Mouse (Mus musculus) thymus, postnatal 10 days (tissue): Measurements from ENCODE around the gene Resp18.
A peak's percentile ranks its signal among the peaks of the same experiment; 100 is the strongest.

Experiments
- DNase-seq, 2 experiments: peaks; one replicate each; pipeline ENCODE4 v3.0.0; 2021; ENCODE audit warnings: low spot score in 2 of 2

Resp18 gene

DNA sequence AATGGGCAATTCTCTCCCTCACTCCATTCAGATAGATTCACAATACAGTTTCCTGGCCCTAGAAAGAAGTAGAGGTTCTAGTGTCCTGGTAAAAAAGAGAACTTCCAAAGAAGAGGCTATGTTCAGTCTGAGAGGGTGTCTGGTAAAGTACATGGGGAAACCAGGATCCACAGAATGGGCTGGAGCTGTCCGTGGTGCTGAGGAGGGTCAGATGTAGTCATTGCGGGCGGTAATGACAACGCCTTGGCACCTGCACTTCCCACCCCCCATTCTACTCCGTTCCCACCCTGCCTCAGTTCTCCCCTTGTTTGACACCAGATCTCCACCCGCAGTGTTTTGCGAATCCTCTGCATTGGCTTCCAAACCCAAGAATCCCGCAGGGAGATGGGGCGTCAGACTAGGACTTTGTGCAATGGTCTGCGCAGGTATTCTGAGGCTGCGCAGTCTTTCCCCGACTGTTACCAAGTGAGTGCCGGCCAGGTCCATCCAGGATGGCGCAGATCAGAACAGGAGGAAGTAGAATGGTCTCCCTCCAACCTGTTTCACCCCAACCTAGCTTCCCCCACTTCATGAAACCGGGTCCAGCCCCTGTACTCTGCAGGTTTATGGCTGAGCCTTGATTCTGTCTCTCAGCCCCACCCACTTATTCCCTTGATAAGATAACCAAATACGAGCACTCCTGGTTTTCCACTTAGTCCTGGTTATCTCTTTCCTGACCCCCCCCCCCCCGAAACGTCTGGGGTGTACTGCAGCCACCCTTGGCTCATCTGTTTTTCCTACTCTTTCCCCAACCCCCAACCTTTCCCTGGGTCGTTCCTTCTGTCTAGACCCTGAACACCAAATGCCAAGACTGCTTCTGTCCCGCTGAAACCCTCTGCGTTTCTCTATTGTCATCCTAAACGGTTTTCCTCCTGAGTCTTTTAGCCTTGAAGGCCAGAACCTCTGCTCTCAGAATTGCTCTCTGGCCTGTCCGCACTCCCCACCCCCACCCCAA, 723 bp downstream of the Resp18 start:
- peak in 1 of 2 experiments; percentile 46 for DNase-seq

DNA sequence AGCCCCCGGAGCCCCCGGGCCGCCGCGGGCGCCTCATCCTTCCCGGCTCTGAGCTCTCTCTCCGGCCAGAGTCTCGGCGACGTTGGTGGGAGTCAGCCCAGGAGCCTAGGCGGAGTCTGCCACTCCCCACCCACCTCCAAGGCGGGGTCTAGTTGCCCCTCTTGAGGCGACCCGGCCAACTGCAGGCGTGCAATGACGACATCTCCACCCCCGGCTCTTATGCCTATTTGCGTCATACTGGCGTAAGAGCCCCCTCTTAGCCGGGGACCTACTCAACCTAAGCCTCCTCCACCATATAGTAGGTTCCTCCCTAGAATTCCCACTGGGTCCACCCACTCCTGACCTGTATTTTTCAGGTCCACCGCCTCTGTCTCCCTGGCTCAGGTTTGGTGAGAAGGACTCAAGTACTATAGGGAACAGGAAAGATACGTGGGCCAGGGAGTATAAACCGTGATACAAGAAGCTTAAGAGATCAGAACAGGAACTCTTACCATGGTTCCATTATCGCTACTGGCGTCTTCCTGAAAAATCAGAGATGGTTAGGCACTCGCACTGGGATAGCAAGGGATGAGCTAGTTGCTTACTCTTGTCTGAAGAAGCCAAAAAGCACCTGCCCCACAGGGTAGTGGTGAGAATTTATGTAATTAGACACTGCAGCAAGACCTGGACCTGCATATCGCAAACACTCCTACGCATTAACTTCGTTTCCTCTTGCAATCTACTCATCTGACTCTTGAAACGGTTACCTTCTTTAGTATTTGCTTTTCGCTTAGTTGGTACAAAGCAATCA, 13.9 kb downstream of the Resp18 start, which contains the start of gene Ptprn:
TSS of gene Ptprn (minus strand) at position 412 of the 790 bp plus-strand sequence.
- DNase-seq = no peak

DNA sequence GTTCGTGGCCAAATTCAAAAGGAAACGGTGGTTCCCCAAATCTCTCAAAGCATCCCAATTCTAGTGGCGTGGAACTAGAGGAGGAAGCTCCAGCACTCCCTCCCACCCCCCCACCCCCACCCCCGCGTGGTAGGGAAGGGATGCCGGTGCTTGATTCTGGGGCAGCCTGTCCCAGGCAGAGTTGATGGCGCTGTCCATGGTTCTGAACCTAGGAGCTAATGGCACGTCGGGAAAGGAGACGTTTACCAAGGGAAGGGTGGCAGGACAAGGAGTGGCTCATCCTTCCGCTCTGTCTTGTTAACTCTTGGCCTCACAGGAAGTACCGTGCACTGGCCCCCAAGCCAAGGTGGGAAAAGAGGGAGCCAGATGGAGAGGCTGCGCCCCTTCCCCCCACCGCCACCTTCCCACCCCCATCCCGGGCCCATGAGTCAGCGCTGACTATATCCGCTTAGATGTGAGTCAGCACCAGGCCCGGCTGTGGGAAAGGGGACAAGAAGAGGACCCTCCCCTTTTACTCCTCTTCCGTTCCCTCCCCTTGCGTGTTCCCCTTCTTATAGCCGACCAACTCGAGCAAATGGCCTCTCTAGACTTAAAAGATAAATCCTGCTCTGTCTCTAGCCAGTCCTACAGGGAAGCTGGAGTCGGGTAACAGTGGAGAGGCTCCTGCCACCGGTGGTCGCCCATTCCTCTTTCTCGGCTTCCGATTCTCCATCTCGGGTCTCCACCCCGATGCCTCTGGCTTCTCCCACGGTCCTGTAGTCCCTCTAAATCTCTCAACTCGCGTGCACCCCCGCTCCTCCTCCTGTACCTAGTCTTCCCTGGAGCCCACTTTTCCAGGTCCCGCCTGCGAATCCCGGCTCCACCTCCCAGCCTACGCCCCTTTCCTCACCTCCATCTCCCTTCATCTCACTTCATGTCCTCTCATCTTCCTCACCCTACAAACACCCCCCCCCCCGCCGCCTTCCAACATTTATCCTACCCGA, 15.0 kb downstream of the Resp18 start:
- DNase-seq = peak in 1 of 2 experiments; percentile 65

DNA sequence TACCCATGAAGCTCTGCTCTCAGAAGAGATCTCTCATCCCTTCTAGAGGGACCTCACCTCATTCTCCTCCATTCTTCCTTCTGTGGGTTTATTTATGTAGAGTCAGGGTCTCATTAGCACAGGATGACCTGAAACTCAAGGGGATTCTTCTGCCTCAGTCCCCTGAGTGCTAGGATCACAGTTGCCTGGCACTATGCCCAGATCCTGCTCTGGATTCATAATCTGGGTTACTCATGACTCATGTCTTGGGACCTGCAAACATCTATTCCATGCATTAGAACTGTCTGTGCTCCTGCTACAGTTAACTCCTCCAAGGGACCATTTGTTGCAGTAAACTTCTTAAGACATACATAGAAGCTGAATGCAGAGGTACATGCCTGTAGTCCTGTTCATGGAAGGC, 16.9 kb downstream of the Resp18 start:
- DNase-seq = no peak

DNA sequence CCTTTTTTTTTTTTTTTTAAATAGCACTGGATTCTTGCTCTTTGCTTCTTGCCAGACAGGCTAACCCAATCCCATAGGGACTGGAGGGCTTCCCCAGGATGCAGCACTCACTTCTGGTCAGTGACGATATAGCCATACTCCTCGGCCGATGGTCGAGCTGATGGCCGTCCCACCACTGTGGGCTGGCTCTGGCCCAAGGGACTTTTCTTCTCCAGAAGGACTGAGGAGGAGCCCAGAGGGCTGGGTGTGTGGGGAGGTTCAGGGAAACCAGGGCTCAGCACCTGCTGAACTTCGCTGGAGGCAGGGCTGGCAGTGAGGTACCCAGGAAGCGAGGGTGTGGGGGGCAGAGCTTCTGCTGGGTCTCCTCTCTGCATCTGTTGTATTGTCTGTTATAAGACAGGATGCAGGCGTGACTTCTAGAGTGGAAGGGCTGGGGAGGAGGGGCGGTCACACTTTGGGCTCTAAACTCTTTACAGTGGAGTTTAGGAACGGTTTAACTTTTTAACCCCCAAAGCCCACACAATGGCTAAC, 22.6 kb downstream of the Resp18 start:
- peak; percentile 64 to 72 for DNase-seq

DNA sequence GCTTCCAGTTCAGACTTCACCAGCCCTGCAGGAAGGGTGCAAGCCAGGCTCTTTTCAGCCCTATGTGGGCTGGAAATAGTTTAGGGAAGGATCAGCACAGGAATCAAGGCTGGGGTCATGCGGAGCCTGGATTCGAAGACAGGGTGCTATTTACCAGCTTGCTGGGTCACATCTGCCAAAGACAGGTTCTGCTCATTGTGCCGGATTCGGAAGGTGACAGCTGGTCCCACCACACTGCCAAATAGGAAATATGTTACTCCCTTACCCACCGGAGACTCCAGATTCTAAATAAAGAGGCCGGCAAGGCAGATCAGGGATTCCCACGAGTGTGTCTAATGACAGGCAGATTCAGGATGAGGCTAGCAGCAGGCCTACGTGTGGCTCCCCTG, 23.6 kb downstream of the Resp18 start:
- no peak for DNase-seq

DNA sequence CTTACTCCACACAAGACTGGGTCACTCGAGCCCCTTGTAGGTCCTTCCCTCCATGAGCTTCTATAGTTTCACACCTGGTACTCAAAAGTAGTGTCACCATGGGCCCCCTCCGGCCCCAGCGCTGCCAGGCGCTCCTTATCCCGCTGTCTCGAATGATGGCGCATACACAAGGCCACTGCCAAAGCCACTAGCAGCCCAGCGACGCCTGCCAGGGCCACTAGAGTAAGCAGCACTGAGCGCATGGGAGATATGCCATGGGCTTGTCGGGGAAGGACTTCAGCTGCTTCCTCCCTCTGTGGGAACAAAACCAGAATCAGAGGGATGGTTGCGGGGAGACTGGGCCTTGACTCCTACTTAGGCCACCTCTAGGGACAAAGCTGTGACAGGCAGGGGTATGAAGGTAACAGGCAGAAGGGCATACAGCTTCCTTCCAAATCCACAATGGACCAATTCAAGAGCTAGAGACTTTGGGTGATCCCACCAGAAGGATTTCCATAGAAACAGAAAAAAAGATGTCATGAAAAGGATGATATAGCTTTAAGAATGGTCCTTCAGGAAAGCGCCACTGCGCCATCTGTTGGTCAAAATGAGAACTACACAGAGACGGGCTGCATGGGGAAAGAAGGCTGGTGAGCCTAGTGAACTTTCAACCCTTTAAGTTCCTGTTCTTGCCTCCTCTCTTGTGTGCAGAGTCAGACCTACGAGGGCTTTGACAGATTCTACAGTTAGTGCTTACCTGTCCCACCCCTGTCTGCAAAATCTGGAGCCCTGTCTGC, 24.2 kb downstream of the Resp18 start:
- DNase-seq = peak; percentile 74 to 89

DNA sequence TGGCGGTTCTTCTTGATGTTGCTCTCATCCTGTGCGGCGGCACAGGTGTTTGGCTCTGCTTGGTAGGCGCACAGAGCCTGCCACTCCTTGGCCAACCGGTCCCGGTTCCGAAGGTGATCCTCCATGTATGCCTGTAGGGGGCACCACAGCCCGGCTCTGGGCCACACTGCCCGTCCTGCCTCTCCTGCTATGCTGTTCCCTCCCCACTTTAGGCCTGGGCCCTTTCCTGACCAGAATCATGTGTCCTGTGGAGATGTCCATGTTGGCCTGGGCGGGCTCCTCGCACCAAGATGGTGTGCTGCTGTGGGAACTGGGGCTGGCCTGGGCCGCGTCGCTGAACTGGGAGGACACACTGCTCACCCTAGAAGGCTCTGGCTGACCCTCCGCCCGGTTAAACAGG, 25.2 kb downstream of the Resp18 start:
- DNase-seq = no peak

DNA sequence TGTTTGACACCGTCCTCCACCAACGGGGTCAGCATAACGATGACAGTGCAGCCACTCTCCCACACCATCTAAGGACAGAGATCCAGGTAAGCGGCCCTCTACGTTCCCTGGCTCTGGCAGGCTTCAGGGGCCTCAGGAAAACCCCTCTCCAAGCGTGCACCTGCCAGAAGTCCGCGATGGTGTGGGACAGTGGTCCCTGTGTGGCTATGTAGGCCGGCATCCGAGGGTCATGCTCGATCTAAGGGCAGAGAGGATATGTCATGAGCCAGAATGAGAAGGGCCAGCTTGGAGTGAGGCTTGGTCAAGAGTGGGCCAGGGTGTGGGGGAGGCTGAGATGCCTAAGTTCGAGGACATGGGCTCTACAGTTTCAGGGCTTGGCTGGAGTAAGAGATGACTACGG, 25.9 kb downstream of the Resp18 start:
- no peak for DNase-seq

DNA sequence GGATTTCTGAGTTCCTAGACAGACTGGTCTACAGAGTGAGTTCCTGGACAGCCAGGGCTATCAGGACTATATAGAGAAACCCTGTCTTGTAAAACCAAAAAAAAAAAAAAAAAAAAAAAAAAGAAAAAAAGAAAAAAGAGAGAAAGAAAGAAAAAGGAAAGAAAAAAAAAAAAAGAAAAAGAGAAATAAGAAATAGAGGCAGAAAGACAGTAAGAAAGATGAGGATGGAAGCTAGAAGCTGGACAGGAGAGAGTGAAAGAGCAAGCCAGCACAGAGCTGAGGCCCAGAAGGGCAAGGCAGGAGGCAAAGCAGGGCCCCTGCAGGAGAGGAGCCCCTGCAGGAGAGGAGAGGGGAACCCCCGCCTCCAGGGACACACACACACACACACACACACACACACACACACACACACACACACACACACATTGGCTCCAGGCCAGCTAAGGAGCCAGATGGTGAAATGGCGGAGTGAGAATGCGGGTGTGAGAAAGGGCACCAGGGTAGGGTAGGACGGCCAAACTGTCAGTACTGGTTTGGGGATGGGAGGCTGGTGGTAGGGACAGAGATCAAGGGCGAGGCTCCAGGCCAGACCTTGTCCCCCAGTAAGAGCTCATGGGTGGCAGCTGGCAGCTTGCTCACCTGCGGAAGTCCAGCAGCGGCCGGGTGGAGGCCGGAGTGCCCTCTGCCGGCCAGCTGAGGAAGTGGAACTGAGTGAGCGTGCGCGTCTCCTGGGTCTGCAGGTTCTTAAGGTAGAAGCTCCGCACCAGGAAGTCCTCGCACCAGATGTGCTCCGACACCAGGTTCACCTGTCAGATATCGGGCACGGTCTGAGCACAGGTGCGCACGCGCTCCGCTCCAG, 26.9 kb downstream of the Resp18 start:
- peak; percentile 76 to 83 for DNase-seq

DNA sequence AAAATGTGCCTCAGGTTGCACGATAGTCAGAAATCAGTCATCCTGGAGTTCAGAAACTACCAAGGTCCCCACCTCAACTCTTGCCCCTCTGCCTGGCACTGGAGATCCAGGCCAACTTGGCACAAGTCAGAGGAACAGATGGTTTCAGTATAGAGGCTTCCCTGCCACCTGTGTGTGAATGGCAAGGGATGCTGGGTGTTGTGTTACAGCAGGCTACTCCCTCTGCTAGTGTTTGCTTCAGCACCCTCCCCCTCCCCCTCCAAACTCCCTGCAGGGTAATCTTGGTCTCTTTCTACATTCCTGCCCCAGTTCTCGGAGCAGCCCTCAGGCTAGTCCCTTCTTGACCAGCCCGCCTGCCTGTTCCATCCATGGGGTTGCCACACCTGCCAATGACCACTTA, 27.7 kb downstream of the Resp18 start:
- DNase-seq = no peak

DNA sequence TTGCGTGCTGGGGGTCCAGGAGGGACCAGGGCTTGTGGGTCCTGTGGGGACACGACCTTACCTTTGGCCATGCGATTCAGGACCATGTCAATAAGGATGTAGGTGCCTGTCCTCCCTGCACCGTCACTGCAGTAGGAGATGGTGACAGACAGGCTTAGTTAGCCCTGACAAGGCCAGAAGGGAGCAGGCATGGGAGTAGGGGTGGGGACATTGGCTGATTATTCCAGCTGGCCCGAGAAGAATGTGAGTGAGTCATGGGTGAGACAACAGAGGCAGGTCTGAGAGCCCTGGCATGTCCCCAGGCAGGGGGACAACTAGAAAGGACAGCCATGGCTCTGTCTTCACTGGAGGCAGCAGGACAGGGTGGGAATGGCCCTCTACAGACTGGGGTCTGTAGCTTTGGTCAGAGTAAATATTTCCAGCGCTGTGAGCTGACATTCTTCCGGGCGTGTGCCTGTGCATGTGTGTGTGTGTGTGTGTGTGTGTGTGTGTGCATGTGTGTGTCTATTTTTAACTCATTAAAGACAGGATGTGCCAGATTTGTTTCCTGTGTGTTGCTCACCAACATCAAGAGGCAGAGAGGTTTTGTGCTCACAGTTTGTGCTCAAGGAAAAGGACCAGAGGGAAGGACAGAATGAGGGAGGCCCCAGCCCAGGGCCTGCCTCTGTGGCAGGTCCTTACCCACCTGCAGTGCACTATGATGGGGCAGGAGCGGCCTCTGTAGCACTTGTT, 30.0 kb downstream of the Resp18 start:
- DNase-seq = no peak

DNA sequence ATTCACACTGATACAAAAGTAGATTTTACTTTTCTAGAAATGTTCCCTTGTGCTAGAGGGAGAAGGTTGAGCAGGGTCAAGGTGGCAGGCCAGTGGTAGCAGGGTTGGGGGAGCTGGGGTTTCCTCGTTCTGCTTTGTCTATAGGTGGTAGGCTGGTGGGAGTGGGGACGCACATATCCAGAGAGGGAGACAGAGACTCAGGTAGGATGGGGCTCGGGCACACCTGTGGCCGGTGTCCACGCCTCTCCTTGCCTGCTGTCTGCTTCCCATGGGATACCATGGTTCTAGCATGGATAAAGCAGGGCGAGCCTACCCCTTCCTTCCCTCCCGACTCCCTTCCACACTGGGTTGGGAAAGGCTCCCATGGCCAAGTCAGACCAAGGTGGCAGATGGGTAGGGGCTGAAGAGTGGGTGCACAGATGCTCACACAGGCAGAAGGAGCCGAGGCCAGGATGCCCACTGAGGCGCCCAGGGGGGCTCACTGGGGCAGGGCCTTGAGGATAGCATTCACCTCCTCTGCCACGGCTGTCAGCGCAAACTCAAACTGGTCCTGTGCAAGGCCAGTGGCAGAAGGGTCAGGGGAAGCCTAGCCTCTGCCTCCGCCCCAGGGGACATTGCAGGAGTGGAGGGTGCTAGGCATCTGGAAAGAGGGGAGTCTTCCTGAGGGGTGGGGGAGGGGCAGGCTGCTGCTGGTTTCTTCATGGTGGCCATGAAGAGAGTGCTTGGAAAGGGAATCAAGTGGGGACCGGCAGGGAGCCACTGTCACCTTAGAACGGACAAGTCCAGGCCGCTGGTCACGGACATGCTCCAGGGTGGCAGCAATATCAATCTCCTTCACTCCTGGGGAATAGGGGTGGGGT, 30.9 kb downstream of the Resp18 start:
- no peak for DNase-seq

DNA sequence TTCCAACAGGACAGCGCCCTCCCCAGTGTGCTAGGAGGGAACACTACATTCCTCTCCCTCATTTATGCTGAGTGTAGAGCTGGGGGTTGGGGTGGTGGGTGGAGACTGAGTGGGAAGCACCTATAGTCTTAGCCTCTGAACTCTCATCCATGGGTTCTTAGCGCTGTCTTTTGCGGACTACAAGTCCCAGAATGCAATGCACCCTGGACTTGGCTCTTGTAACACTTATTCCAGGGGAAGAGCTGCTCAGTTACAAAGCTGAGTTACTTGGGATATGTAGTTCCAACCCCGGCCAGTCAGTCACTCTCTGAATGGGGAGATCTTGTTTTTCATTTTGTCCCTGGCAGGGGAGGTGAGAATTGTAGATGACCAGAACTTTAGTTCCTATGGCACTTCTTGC, 33.4 kb downstream of the Resp18 start:
- DNase-seq = no peak

DNA sequence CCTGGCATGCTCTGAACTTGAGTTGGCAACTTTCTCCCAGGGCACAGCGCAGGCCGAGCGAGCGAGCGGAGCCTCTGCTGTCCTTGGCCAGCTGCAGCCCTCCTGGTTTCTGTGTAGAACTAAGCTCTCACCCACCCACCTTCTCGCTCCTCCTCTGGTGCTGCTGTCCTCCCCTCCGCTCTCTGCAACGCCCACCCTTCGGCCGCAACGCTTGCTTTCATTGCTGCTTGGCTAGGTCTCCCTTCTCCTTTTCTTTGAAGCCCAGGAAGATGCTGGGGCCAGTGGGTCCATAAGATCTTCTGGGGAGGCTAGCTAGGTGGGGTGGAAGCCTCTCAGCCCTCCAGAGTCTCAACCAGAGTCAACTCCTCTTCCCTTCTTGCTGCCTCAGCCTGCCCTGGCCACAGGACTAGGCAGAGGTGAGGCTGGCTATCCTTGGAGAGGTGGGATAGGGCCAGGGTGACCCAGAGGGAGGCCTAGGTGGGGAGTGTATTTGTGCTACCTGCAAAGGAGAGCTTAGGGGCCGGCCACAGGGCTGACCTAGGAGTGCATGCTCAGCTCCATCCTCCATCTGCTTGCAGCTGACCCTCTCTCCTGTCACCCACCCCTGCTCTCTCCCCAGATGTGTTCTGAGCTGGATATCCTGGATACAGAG, 33.9 kb downstream of the Resp18 start:
- no peak for DNase-seq

DNA sequence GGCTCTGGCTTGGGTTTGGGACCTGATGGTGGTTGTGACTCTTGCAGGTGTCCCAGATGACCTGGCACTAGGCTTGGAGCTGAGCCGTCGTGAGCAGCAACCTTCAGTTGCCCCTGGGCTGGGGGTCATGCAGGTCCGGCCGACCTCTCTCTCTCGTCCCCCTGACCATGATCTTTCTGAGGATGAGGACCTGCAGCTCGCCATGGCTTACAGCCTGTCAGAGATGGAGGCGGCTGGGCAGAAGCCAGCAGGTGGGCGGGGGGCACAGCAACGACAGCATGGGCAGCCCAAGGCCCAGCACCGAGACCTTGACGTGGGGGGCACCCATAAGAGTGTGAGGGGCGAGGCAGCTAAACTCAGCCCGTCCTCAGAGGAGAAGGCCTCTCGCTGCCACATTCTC, 34.8 kb downstream of the Resp18 start:
- no peak for DNase-seq

DNA sequence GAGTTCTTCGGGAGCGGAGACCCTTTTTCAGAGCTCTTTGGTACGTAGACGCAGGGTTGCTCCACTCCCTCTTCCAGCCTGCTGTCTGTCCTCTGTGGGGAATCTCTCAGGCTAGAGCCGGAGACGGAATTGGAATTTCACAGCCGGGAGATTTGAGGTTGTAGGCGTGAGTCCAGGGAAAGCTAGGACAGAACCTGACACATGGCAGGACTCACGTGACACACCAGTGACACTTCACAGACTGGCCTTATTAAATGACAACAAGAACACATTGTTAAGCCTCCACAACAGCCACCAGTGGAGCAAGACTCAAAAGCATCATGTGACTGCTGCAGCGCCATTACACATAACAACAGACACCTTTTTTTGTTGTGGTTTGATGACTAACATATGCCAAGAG, 38.6 kb downstream of the Resp18 start:
- DNase-seq = no peak
